Mouse (Mus musculus) hindbrain, embryonic 15.5 days (tissue): ENCODE data around the gene Zfp618. TPM values are rescaled to one million over a fixed set of nuclear protein-coding genes. Genes with fewer than 3 reads are reported as not detected.

Experiments used
- ATAC-seq: fragments of 200-750 bp; cut with Nextera tagmentation; 2 replicates; pipeline ENCODE4 v1.8.0; 2017; ENCODE audit warnings: low read depth, moderate number of reproducible peaks, moderate TSS enrichment; ENCODE audit not compliant: low FRiP score
- H3K27ac ChIP-seq: fragments of 300-500 bp; sonication (generic); replicated peaks from 2 replicates; pipeline ENCODE4 v1.5.1; 2015; ENCODE audit warnings: mild to moderate bottlenecking, inconsistent platforms
- H3K27me3 ChIP-seq: fragments of 300-500 bp; sonication (generic); 2 replicates; pipeline ENCODE4 v1.6.1; 2015; ENCODE audit warnings: control low read depth, inconsistent platforms
- H3K36me3 ChIP-seq: fragments of 300-500 bp; sonication (generic); 2 replicates; pipeline ENCODE4 v1.6.1; 2015; ENCODE audit warnings: control low read depth, inconsistent platforms
- H3K4me1 ChIP-seq: fragments of 300-500 bp; sonication (generic); replicated peaks from 2 replicates; pipeline ENCODE4 v1.6.1; 2015; ENCODE audit warnings: control low read depth, inconsistent platforms
- H3K4me2 ChIP-seq: fragments of 300-500 bp; sonication (generic); 2 replicates; pipeline ENCODE4 v1.6.1; 2015; ENCODE audit warnings: moderate library complexity, mild to moderate bottlenecking, inconsistent platforms
- H3K4me3 ChIP-seq: fragments of 300-500 bp; sonication (generic); 2 replicates; pipeline ENCODE4 v1.5.1; 2015; ENCODE audit warnings: mild to moderate bottlenecking, inconsistent platforms
- H3K9ac ChIP-seq: fragments of 300-500 bp; sonication (generic); 2 replicates; pipeline ENCODE4 v1.6.1; 2015; ENCODE audit warnings: inconsistent platforms
- H3K9me3 ChIP-seq: fragments of 300-500 bp; sonication (generic); 2 replicates; pipeline ENCODE4 v1.6.1; 2016; ENCODE audit warnings: control low read depth, inconsistent platforms
- WGBS: fragments of 180-500 bp; shearing (Covaris S2); methylation state at CpG from one replicate; pipeline ENCODE4 v1.1.7; 2015; 5-methylcytosine and 5-hydroxymethylcytosine counted together
- polyA plus RNA-seq: library from polyadenylated mRNA; unstranded; fragments of >200 nt; fragmentation: Nextera tagmentation; extraction: Ambion mirVana; gene quantifications from 2 replicates; pipeline ENCODE4 v1.2.1, GENCODE M21; 2015

Gene Zfp618
- polyA plus RNA-seq, 1 experiment from 2014 or later = 27.2 TPM

GRCm38 (mm10) chr4:63021034-63021700, 55.8 kb downstream of the Zfp618 start:
- H3K9me3 ChIP-seq = no peaks in the 10 kb centered on the region
- H3K27ac ChIP-seq = no peak overlapping the region
- H3K4me2 ChIP-seq = no peak overlapping the region
- WGBS = 81% methylated on average over 6 of the region's 6 CpGs
- no peaks in the 10 kb centered on the region for H3K36me3 ChIP-seq
- H3K27me3 ChIP-seq = no peaks in the 10 kb centered on the region
- ATAC-seq = no peak
- peaks cover 20% of the 10 kb centered on the region for H3K4me1 ChIP-seq
- no peak overlapping the region for H3K4me3 ChIP-seq
- no peak overlapping the region for H3K9ac ChIP-seq

GRCm38 (mm10) chr4:63023465-63023864, 58.1 kb downstream of the Zfp618 start:
- Histone ChIP-seq H3K27ac (no peak overlapping the region), H3K9ac (no peak overlapping the region), H3K9me3 (no peaks in the 10 kb centered on the region), H3K4me3 (no peak overlapping the region), H3K27me3 (no peaks in the 10 kb centered on the region), H3K4me1 (peaks cover 20% of the 10 kb centered on the region), H3K4me2 (no peak overlapping the region), H3K36me3 (no peaks in the 10 kb centered on the region)
- 95% methylated on average over 7 of the region's 7 CpGs for WGBS
- no peak for ATAC-seq

DNA sequence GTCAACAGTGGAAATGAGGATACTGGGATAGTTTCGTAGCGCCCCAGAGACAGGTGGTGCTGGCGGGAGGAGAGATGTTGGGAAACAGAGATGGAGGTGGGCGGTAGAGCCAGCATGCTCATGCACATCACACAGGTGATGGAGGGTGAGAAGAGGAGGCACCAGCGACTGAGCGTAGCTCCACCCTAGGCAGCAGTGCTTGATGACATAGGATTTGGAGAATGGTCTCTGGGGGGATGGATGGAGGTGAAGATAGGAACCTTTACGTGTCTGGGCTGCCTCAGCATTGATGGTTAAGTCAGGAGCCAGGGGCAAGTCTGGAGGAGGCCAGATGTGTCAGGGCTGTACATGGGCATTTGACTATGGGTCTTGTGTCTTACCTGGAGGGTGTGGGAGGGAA, 58.7 kb downstream of the Zfp618 start:
- no peak overlapping the region for H3K4me2 ChIP-seq
- no peak overlapping the region for H3K27ac ChIP-seq
- no peaks in the 10 kb centered on the region for H3K36me3 ChIP-seq
- peaks cover 20% of the 10 kb centered on the region for H3K4me1 ChIP-seq
- WGBS = 96% methylated on average over 7 of the region's 7 CpGs
- H3K27me3 ChIP-seq = no peaks in the 10 kb centered on the region
- no peaks in the 10 kb centered on the region for H3K9me3 ChIP-seq
- no peak overlapping the region for H3K4me3 ChIP-seq
- no peak overlapping the region for H3K9ac ChIP-seq
- ATAC-seq = no peak

GRCm38 (mm10) chr4:63024734-63025256, 59.4 kb downstream of the Zfp618 start:
- H3K36me3 ChIP-seq = no peaks in the 10 kb centered on the region
- no peaks in the 10 kb centered on the region for H3K9me3 ChIP-seq
- no peaks in the 10 kb centered on the region for H3K27me3 ChIP-seq
- H3K4me2 ChIP-seq = no peak overlapping the region
- H3K4me3 ChIP-seq = no peak overlapping the region
- H3K4me1 ChIP-seq = peaks cover 13% of the 10 kb centered on the region
- H3K9ac ChIP-seq = no peak overlapping the region
- H3K27ac ChIP-seq = no peak overlapping the region
- no peak for ATAC-seq
- 87% methylated on average over 9 of the region's 9 CpGs for WGBS

DNA sequence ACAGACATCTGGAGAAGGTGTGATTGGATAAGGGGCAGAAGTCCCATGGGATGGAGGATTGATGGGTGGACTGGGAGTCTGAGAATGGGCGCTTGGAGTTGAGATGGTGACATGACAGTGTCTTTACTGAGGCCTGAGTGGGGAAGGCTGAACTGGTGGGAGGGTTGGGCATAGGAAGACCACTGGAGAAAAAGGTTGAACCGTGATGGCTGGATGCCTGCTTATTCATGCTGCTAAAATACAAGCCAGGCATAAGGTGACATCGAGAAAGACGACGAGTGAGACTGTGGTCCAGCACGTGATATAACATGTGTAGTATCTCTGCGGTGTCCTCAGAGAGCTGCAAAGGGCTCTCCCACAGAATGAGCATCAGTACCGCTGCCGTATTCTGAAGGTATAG, 59.9 kb downstream of the Zfp618 start:
- no peaks in the 10 kb centered on the region for H3K27me3 ChIP-seq
- H3K4me3 ChIP-seq = no peak overlapping the region
- H3K36me3 ChIP-seq = no peaks in the 10 kb centered on the region
- no peak overlapping the region for H3K4me2 ChIP-seq
- peaks cover 9% of the 10 kb centered on the region; the same call in 1 of the 2 replicates for H3K4me1 ChIP-seq
- H3K27ac ChIP-seq = no peak overlapping the region
- WGBS = 95% methylated on average over 9 of the region's 9 CpGs
- no peak; the same call in 1 of the 2 replicates for ATAC-seq
- no peaks in the 10 kb centered on the region for H3K9me3 ChIP-seq
- H3K9ac ChIP-seq = no peak overlapping the region

GRCm38 (mm10) chr4:63026286-63026685, 60.9 kb downstream of the Zfp618 start:
- H3K9me3 ChIP-seq = no peaks in the 10 kb centered on the region
- 100% methylated on average over 3 of the region's 3 CpGs for WGBS
- no peak overlapping the region for H3K9ac ChIP-seq
- H3K4me2 ChIP-seq = no peak overlapping the region
- no peaks in the 10 kb centered on the region for H3K27me3 ChIP-seq
- H3K4me3 ChIP-seq = no peak overlapping the region
- H3K27ac ChIP-seq = no peak overlapping the region
- H3K36me3 ChIP-seq = no peaks in the 10 kb centered on the region
- ATAC-seq = no peak
- H3K4me1 ChIP-seq = peaks cover 6% of the 10 kb centered on the region; the same call in 1 of the 2 replicates

- Histone ChIP-seq H3K4me2 (no peak overlapping the region), H3K9me3 (no peaks in the 10 kb centered on the region), H3K4me1 (no peaks in the 10 kb centered on the region), H3K9ac (no peak overlapping the region), H3K36me3 (no peaks in the 10 kb centered on the region), H3K27ac (no peak overlapping the region), H3K4me3 (no peak overlapping the region), H3K27me3 (no peaks in the 10 kb centered on the region)
- no peak for ATAC-seq
Observed at GRCm38 (mm10) chr4:63027451-63027850, 62.1 kb downstream of the Zfp618 start.

DNA sequence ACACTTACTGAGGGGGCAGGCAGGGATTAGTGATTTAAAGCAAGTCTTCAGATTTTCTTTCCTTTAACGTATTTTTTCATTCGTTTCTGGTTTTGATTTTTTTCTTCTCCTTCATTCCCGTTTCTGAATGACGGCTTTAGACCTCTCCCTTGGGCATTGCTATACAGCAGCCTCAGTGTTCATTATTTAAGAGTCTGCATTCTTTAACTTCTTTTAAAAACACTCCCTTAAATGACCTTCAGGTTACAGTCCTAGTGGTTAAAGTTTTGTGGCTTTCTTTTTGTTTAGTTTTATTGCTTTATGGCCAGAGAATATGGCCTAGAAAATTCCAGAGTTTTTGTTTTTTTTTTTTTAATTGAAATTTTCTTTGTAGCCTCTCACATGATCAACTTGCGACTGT, 64.8 kb downstream of the Zfp618 start:
- Histone ChIP-seq H3K9me3 (no peaks in the 10 kb centered on the region), H3K4me2 (no peak overlapping the region), H3K27ac (no peak overlapping the region), H3K36me3 (no peaks in the 10 kb centered on the region), H3K27me3 (no peaks in the 10 kb centered on the region), H3K4me1 (peaks cover 10% of the 10 kb centered on the region), H3K9ac (no peak overlapping the region), H3K4me3 (no peak overlapping the region)
- 42% methylated on average over 5 of the region's 5 CpGs for WGBS
- no peak for ATAC-seq

- Histone ChIP-seq H3K9me3 (no peaks in the 10 kb centered on the region), H3K36me3 (no peaks in the 10 kb centered on the region), H3K4me1 (peaks cover 14% of the 10 kb centered on the region), H3K4me3 (no peak overlapping the region), H3K27me3 (no peaks in the 10 kb centered on the region), H3K27ac (no peak overlapping the region), H3K9ac (no peak overlapping the region), H3K4me2 (no peak overlapping the region)
- no peak for ATAC-seq
- 54% methylated on average over 4 of the region's 4 CpGs for WGBS
Observed at GRCm38 (mm10) chr4:63031240-63031639, 65.9 kb downstream of the Zfp618 start.

DNA sequence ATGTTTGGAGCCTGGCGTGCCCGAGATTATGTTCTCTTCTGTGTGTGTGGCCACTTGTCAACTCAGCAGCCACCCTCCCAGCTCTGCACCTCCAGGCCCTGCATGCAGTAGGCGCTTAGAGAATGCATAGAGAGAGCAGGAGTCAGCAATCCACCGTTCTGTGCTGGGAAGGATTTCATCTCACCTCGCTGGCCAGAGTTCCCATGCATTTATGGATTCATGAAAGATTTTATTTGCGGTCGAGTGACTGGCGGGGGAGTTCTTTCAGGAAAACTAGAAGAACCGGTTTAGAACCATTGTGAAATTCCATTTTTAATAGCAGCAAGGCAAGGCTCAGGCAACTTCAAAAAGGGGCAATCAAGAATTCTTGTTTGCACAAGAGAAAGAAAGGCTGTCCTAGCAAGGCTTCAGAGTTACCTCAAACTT, 67.2 kb downstream of the Zfp618 start:
- Histone ChIP-seq H3K4me2 (no peak overlapping the region), H3K9me3 (no peaks in the 10 kb centered on the region), H3K4me3 (no peak overlapping the region), H3K27ac (no peak overlapping the region), H3K4me1 (peaks cover 14% of the 10 kb centered on the region), H3K9ac (no peak overlapping the region), H3K36me3 (no peaks in the 10 kb centered on the region), H3K27me3 (no peaks in the 10 kb centered on the region)
- WGBS = 81% methylated on average over 9 of the region's 9 CpGs
- ATAC-seq = no peak

- H3K27ac ChIP-seq = no peak overlapping the region
- no peaks in the 10 kb centered on the region for H3K36me3 ChIP-seq
- no peak for ATAC-seq
- 23% methylated on average over 5 of the region's 5 CpGs for WGBS
- H3K4me1 ChIP-seq = peaks cover 14% of the 10 kb centered on the region
- no peaks in the 10 kb centered on the region for H3K9me3 ChIP-seq
- H3K4me3 ChIP-seq = no peak overlapping the region
- no peak overlapping the region for H3K9ac ChIP-seq
- H3K27me3 ChIP-seq = no peaks in the 10 kb centered on the region
- no peak overlapping the region for H3K4me2 ChIP-seq
Observed at GRCm38 (mm10) chr4:63033724-63034123, 68.4 kb downstream of the Zfp618 start.

DNA sequence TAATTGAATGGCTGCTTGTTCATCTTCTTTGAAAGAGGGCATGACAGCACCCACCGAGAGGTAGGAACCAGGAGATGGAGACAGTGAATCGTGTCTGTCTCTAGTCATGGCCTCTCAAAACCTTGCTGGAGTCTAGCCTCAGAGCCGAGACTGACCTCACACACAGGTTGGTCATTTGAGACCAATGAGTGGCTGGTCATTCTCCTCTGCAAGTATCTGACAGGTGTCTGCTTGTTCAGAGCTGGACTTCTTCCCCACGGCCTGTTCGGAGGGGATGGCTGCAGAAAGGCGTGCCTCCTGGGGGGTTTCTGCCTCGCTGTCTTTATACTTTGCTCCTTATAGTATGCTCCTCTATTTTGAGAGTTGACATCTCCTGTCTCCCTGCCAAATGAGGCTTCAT, 70.6 kb downstream of the Zfp618 start:
- H3K36me3 ChIP-seq = no peaks in the 10 kb centered on the region
- 69% methylated on average over 7 of the region's 7 CpGs for WGBS
- no peak for ATAC-seq
- no peak overlapping the region for H3K27ac ChIP-seq
- H3K9me3 ChIP-seq = no peaks in the 10 kb centered on the region
- no peaks in the 10 kb centered on the region for H3K27me3 ChIP-seq
- no peak overlapping the region for H3K4me3 ChIP-seq
- peaks cover 14% of the 10 kb centered on the region for H3K4me1 ChIP-seq
- no peak overlapping the region for H3K4me2 ChIP-seq
- no peak overlapping the region for H3K9ac ChIP-seq

- 97% methylated on average over 5 of the region's 5 CpGs for WGBS
- H3K27ac ChIP-seq = no peak overlapping the region
- no peak for ATAC-seq
- H3K9me3 ChIP-seq = no peaks in the 10 kb centered on the region
- H3K27me3 ChIP-seq = no peaks in the 10 kb centered on the region
- no peak overlapping the region for H3K4me3 ChIP-seq
- no peak overlapping the region for H3K9ac ChIP-seq
- no peak overlapping the region for H3K4me2 ChIP-seq
- no peaks in the 10 kb centered on the region for H3K36me3 ChIP-seq
- peaks cover 14% of the 10 kb centered on the region for H3K4me1 ChIP-seq
Observed at GRCm38 (mm10) chr4:63036790-63037189, 71.4 kb downstream of the Zfp618 start.
